Mouse (Mus musculus) cortical plate, adult 2 months (tissue): ENCODE measurements around the gene Rassf3.

Experiments used
- CTCF ChIP-seq: fragments of 200-500 bp; IDR thresholded peaks from 2 replicates; pipeline ENCODE4 v1.5.1; 2011; ENCODE audit warnings: mild to moderate bottlenecking, control low read depth, low read length; ENCODE audit not compliant: insufficient read depth; ENCODE audit errors: extremely low read depth
- POLR2A ChIP-seq: fragments of 200-500 bp; IDR thresholded peaks from 2 replicates; pipeline ENCODE4 v1.6.1; 2011; ENCODE audit warnings: mild to moderate bottlenecking, low read length, control low read depth; ENCODE audit not compliant: insufficient read depth; ENCODE audit errors: extremely low read depth

DNA sequence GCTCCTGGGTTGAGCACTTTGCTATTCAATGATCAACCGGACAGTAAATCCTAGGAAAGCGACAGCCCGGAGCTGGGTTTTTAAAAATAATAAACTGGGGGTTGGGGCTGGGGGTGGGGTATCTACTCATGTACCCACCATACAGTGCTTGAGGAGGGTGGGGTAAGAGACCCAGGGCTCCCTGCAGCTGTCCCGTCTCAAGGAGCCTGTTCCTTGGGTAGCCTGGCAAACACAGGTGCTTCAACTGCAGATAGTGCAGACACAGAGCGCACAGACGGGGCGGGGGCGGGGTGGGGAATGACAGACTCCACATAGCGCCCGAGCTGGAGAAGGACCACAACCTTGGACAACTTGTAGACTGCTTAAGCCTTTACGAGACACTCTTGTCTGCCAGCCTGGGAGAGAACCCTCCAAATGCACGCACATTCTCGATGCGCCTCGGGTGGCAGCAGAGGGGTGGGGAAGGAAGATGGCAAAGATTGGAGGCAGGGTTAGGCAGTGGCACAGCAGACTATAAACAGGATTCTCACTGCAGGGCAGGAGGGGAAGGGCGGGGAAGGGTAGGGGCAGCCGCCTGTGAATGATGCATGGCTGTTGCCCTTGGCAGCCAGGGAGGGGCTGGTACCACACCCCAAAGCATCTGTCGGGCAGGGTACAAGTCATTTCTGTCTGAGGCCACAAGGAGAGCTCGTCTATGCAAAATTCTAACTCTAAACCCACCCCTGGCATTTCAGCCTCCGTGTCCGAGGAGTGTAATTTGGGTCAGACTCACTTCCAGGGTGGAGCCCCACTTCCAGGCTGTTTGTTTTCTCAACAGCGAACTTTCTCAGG is 56.3 kb downstream of the Rassf3 start:
- TF ChIP-seq POLR2A: no peak
- no peak for TF ChIP-seq CTCF
